8 mouse cellular contexts compared by ENCODE assay signal in genomic region chr6:127561231-127562020, GRCm38 (mm10). TPM values are rescaled to one million over a fixed set of nuclear protein-coding genes. Genes with fewer than 3 reads are reported as not detected.
DNase-seq lines count a peak whose midpoint lies in the region; ATAC-seq lines count a peak whose summit lies in the region.

Gene Cracr2a (plus strand): TSS chr6:127561338.

- DNase-seq in adrenal gland, adult 2 months = peak; percentile 91
- DNase-seq in embryo, embryonic 11 days = peak; percentile 90
- DNase-seq in gastrocnemius, postnatal 14 days = peak; percentile 86
- peak; percentile 88 for DNase-seq in induced T-regulatory cell, adult 2 months (ENCODE audit: low read depth)
- DNase-seq in left cerebral cortex, postnatal 14 days (ENCODE audit: low spot score in 2 of 2) = peak; percentile 74 to 85
- peak; percentile 72 for DNase-seq in right cerebral cortex, postnatal 14 days
- DNase-seq in urinary bladder, postnatal 25 days (ENCODE audit: low spot score) = peak; percentile 65

- intact Hi-C loops in gastrocnemius, postnatal 14 days (cut with DNase I; ENCODE audit: low total_unique reads) = no loop called here
- intact Hi-C loops in left cerebral cortex, postnatal 14 days (cut with DNase I) = no loop called here

- peak; percentile 84 for ATAC-seq in megakaryocyte progenitor cell, adult 5-6 weeks (replicated peaks; ENCODE audit: poor library complexity)

RNA-seq across cellular contexts. Expression of gene Cracr2a, which starts in this region (rescaled TPM):
- 1 to 10 TPM; 1.9 to 3.0 TPM for total RNA-seq in adrenal gland, adult 2 months (2021)
- polyA plus RNA-seq in adrenal gland, adult 2 months (2012; rRNA removed) = 0.66 and 1.0 TPM in 2 replicates
- total RNA-seq in gastrocnemius, postnatal 14 days (2021) = under 1 TPM; 0.42 to 0.94 TPM
- 1 to 10 TPM; 2.0 to 2.3 TPM for total RNA-seq in left cerebral cortex, postnatal 14 days (2021)
- 4.0 and 4.5 TPM in 2 replicates for total RNA-seq in megakaryocyte progenitor cell, adult 5-6 weeks (2015)
- total RNA-seq in megakaryocyte progenitor cell, adult 5-6 weeks (2017) = 6.2 and 10.3 TPM in 2 replicates

Comparison
In these comparisons a context has a peak if more than half of its experiments do, and no peak if none do; other contexts are left out.
1. Peak in every context shown above with its lines: DNase-seq and ATAC-seq.
2. Peak in DNase-seq in gastrocnemius, postnatal 14 days; RNA of the gene not detected or under 1 TPM.